Mouse (Mus musculus) liver, adult 2 months (tissue): Measurements from ENCODE around the gene Twnk.

Source experiments
- CTCF ChIP-seq: fragments of 200-500 bp; IDR thresholded peaks from 2 replicates; pipeline ENCODE4 v1.5.1; 2011; ENCODE audit warnings: low read depth, low read length, control low read depth
- POLR2A ChIP-seq: fragments of 200-500 bp; IDR thresholded peaks from 2 replicates; pipeline ENCODE4 v1.6.1; 2011; ENCODE audit warnings: low read length, control low read depth; ENCODE audit not compliant: insufficient read depth; ENCODE audit errors: extremely low read depth

DNA sequence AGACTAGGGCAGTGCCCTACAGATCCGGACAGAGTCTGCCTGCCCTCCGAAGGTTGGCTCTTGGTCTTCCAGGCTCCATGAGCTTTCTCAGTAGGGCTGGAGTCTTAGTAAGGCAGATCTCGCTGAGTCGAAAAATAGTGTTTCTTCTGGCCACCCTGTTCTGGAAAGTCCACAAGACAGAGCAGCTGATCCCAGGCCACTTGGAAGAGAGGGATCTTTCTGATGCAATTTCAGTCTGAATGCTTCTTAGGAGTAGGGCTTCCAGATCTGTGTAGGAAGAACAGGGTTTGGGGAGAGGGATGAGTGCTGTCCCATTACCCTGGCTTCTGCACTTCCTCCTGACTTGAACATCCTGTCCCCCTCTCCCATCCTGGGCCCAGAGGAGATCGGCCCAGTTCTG is 40.2 kb downstream of the Twnk start, which contains the start of gene Pdzd7:
- TF ChIP-seq CTCF (no peak), POLR2A (no peak)
